Mouse (Mus musculus): ENCODE data around the gene Grid1.

The Grid1 gene

DNA sequence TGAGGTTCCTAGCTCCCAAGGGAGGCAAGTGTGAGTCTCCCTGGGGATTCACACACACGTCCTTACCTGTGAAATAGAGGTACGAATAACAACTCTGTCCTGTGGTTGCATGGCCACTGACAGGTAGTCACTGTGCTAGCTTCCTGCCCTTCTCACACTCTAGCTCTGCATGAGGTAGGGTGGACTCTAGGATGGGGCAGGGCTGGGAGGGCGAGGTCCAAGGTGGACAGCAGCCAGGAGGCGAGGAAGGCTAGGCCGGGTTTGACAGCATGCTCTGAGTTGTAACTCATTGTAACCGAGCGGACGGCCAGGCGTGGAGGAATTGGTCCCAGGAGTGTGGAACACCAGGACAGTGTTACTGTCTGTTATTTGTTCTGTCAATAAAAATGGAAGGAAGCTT, 101.4 kb downstream of the Grid1 start:
- DNase-seq, result no peak

DNA sequence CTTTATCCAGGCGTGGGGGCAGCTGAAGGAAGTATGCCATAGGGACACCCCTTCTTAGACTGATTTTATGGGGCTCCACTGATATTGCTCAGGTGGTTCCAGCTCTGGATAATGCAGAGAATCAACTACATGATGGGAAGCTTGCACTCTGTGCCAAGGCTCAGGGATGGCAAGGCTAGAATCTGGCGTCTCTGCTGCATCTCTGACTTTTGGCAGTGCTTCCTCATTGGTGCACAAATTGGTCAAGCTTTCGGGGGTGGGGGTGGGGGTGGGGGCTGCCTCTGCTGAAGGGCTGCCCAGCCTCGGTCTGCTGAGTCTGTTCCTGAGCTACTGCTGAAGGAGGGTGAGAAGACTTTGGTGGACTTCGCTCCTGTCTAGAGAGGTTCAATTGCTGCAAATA, 105.1 kb downstream of the Grid1 start:
- no peak for DNase-seq

DNA sequence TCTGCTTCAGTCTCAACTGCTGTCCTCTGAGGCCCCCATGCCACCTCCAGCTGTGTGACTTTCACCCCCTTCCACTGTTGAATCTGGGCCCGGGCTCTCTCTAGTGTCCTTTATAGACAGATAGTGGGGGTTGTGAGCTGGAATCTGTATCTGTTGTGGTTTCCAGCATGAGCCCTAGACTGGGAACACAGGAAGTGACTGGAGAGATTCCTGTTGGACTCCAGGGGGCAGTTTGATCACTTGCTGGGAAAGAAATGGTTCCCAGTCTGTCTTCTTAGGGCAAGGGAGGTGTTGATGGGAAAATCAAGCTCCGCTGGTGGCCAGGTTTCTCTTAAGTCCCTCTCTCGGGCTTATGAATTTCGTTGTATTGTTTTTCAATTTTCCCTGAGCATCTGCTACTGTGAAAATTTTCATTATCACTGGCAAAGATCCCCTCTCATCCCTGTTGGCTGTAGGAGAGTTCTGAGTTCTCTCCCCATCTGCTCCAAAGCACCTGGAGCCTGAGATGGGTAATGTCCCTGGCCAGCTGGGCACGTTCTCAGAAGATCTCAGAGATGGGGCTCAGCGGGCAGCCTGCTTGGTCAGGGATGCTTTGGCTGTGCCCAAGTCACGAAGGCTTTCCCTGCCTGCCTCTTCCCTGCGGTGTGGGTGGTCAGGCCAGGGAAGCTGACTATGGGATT, 110.3 kb downstream of the Grid1 start:
- peak; percentile 54 for DNase-seq

DNA sequence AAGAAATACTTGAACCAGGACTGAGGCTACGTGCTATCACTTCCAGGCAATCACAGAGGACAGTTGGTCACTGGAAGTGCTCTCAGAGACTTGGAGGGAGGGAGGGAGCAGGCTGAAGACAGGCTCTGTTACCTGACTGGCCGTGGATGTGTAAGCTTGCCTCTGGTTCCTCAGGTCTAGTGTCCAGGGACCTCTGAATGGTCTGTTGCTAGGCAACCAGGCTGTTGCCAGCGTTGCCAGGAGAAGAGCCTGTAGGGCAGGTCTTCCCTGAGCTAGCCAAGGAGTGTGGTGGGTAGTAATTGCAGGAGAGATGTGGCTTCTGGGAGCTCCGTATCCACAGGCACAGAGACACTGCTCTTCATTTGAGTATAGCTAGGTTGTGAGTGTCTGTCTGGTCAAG, 113.3 kb downstream of the Grid1 start:
- DNase-seq, result no peak

DNA sequence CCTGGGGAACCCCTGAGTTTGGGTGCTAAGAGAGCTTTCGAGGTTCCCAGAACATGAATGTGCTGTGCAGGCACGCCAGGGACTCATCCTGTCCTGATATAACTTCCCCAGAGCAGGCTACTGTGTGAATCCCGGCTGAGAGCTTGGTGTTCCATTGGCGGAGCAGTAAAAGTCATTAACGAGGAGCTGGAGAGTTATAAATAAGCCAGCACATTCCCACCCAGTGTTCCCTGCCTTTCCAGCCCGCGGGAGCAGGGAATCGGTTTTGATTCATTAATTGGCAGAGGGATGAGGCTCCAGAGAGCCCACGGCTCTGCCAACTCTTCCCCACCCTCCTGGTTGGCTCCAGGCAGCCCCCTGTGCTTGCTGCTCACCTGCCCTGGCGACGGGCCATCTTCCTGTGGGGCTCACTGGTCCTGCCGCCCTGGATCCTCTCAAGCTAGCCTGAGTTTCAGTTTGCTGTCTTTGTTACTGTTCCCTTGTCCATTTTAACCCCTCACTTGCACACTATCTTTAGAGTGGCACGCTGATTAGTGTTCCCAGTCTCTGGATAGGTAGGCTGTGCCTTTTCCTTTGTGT, 116.4 kb downstream of the Grid1 start:
- no peak for DNase-seq

DNA sequence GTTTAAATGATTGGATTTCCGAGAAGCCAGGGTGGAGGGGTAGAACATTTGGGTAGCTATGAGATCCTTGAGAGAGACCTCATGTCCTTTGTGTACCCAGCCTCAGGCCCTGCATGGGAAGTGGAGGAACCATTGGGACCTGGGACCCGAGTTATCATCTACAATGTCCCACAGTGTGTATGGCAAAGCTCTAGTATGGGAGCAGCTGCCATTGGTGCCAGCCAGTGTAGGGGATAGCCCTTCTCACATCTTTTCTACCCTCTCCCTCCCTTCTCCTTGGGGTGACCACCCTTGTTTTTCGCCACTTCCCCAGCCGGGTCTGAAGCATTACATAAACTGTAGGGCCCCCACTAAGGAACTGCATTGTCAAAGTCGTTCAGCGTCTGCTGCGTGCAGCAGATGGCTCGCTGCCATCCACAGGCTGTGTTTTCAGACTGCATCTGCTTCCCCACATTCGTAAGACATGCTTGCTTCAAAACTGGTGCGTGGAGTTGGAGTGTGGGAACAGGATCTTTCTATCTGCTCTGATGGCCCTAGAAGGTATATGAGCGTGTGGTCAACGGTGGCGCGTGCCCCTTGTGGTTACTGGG, 124.6 kb downstream of the Grid1 start:
- DNase-seq, result no peak

DNA sequence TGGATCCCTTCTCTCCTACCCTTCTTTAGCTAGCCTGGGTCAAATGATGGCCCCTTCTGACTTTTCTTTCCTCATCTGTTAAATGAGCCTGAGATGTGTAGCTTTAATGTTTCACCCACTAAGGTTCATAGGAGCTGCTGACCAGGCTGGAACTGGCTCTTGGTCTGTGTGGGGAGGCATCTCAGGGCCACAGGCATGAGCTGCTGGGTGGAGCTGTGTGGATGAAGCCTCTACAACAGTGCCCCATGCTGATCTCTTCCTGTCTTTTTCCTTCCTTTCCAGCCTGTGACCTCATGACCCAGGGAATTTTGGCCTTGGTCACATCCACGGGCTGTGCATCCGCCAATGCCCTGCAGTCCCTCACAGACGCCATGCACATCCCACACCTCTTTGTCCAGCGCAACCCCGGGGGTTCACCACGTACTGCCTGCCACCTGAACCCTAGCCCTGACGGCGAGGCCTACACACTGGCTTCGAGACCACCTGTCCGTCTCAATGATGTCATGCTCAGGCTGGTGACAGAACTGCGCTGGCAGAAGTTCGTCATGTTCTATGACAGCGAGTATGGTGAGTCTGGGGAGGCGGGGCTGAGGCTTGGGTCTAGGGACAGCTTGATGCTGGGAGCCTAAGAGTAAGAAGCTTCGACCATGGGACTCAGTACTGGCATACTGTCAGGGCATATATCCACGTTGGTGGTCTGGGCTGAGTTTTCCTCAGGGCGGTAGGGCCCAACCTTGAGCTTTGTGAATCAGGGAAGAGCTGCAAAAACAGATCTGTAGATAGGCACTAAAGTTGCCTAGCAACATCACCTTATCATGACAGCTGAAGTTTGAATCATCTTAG, 125.8 kb downstream of the Grid1 start:
- no peak for DNase-seq

DNA sequence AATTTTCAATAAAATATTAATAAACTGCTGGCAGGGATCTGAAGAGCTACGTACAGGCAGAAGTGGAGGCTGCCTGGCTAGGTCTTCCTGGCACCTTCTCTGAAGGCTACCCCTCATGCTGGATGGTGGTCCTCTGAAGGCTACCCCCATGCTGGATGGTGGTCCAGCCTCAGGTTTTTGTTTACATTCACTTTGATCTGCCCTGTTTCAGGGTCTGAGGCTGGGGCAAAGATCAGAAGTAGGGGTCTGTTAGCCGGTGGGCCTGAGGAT, 126.3 kb downstream of the Grid1 start:
- DNase-seq, result no peak

DNA sequence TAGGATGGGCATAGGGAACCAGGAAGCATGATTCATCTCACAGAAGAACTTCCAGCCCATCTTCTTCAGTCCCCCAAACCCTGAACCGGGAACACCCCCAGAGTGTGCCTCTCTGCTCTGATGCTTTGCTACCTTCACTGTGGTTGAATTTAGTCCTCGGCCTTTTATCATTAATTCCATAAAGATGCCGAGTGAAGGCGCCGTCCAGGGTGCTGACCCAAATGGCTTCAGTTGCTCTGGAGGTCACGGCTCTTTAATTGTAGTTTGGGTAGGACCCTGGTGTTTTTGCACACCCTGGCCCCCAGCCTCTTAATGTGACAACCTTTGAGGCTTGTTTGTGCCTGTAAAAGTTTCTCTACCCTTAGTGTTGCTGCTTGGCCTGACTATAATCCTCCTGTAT, 128.3 kb downstream of the Grid1 start:
- DNase-seq, result no peak

DNA sequence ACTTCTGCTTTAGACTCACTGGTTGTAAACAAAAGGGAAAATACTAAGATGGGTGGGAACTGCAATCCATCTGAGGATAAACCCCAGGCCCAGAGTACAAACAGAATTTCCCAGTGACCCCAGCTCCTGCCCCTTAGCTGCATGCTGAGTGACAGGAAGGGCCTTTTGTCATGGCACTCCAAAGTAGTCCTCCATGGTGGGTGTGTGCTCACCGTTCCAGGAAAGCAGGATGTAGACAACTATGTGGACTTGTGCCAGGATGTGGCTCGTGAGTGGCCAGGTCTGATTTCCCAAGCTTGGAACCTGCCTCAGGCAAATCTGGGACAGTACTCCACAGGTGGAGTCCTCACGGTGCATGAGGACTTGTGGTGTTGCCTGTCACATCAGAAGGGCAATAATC, 132.4 kb downstream of the Grid1 start:
- no peak for DNase-seq

DNA sequence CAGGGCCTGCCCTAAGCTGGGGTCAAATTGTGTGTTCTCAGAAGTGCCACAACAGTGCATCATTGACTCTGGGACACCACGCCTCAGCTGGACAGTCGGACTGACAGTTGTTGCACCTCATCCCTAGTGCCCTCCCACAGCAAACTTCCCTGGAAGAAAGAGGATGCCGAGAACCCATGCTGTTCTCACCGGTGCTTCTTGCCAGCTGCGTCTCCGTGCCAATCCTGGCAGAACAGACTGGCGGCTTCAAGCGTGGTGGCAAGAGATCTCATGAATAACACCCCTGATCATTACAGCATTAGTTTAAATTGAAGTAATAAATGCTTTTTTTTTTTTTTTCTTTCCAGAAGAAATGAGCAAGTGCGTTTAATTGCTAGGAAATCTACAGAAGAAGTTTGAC, 133.7 kb downstream of the Grid1 start:
- DNase-seq, result no peak

DNA sequence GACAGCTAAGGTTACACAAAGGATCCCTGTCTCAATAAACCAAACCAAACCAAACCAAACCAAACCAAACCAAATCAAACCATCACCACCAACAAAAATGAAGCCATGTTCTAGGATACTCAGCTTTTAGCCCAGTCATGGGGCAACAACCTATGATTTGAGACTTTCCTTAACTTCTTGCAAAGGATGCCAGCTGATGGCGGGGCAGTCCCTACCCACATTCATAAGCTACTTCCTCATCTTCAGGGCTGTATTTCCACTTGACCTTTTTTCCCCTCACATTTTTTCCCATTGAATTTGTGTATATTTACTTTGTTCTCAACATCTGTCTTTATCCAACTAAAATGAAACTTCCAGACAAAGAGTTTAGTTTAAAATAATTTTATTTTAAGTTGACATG, 135.8 kb downstream of the Grid1 start:
- no peak for DNase-seq

DNA sequence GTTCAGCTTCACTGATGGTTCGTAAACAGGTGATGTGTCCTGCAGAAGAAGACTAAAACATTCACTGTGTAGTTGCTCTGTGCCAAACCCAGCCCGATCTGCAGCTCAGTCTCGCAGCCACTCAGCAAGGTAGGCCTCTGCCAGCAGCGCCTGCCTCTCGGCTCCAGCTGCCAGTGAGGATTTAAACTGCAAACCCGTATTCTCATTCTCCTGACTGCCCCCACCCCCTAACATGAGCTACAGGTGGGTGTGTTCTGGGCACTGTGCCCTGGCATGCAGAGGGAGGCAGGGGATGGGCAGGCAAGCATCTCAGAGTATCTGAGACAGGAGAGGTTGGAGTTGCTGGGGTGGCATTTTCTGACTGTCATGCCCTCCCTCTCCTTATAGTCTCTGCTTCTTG, 140.3 kb downstream of the Grid1 start:
- no peak for DNase-seq

DNA sequence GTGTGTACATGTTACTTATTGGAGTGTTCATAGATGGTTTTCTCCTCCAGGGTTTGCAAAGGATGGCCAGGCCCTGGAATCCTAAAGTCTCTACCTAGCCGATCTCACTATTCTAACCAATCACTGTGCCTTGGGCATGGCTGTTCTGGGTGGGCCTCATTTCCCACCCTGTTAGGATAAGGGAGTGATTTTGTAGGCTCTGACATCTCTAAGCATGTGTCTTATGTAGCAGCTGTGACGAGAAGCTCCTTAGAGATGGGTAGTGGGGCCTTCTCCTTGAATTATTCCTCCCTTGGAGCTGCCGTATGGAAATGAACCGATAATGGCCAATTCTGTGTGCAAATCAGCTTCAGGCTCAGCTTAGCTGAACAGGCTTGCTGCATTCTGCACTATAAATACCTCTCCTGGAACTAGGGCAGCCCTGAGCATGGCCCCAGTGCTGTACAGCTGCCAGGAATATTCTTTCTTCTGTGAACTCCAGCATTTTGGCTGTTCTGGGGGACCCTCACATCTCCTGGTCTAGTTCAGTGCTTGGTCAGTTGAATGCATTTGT, 143.8 kb downstream of the Grid1 start:
- no peak for DNase-seq

DNA sequence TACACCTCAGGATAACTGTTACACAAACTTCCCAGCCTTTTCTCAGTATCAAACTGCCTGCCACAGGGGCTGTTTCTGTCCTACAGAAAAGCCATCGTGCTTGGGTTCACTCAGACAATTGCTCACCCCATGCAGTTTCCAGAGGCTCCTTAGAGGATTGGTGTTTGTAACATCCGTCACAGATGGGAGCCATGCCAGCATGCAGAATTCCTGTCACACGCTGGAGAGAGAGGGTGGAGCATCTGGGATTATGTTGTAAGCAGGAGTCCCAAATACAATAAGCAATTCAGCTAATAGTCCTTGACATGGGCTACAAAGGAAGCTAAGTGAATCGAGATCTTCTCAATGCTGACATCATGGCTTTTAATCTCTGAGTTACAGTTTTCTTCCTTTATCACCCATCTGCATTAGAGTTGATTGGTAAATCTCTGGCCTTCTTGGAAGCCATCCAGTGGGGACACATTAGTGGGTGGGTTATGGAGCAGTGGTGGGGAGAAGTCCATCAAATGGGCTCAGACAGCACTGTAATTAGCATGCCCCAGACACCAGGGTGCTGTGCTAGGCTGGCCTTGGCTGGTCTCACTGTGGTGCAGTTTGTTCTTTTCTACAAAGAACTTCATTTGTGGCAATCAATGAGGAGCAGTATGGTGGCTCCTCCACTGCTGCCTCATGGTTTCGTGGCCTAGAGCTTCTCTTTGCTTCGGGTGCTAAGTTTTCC, 149.4 kb downstream of the Grid1 start:
- no peak for DNase-seq

DNA sequence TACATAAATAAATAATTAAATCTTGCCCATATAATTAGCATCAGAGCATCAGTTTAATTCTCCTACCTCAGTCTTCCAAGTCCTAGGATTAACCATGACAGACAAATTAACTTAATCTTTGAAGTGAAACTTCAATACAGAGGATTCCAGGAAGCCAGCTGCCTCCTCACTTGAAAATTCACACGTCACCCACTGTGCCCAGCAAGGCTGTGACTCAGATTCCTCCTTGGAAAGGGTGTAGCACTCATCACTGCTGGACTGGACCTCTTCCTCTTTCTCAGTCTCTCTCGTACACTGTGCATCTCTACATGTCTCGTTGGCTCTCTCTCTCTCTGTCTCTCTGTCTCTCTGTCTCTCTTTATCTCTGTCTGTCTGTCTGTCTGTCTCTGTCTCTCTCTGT, 153.0 kb downstream of the Grid1 start:
- DNase-seq, result no peak

DNA sequence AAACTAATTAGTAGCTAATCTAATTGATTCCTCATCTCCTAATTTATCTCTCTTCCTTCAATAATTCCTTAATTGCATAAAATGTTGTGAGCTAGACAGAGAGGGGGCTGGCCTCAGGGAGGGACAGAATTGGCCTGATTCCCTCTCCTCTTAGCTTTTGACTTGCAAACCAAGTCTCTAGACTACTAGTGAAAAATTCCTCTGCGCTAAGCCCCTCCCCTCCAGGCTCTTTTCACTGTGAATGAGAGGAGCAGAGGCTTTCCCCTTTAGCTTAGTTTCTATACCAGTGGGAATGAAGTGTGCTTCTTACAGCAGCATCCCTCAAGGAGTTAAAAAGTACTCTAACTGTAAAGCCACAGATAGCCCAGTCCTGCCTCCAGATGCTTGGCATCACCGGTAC, 160.8 kb downstream of the Grid1 start:
- no peak for DNase-seq

DNA sequence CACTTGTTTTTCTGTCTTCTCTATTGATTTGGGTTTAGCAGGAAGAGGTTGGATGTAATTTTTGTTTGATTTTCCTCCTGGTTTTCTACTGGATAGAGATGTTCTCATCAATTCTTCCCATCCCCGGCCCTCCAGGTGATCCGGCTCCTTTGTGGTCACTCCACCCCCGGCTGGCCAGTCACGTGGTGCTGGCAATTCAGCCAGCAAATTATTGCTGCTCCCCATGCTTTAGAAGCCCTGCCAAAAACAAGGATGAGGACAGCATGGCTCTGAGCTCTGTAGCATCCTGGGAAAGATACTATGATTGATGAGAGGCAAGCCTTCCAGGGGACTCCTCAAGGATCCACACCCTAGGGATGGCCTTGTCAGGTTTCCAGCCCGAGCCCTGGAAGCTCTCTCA, 169.2 kb downstream of the Grid1 start:
- no peak for DNase-seq

DNA sequence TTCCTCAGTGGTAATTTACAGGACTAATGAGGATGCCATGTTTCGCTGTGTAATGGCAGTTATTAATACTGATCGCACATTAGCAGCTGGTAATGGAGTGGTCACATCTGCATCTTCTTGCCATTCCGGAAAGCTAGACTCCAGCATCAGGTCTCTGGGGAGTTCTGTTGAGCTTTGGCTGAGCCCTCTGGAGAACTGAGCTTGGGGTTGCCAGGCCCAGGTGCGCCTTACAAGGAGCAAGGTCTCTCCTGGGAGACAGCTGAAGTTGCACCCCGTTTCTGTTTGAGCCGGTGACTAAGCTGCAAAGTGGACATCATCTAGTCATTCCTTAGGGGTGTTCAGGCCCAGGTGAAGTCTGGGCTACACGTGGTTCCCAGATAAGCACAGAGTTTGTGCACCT, 186.8 kb downstream of the Grid1 start:
- DNase-seq, result no peak

DNA sequence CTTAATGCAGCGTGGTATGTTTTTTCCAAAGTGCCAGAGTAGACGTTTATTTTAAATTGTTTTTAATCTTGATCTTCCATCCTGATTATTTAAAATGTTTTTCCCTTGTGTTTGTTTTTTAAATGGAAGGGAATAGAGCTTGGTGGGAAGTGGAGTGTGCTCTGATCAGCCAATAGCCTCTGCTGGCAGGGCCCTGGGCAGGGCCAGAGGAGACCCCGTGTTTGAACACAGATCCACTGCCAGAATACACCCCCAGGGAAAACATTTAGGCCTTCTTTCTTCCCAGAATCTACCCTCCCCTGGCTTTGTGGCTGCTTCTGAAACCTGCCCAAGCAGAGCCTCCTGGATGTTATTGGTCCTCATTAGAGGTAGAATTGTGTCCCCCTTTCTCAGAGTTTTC, 188.8 kb downstream of the Grid1 start:
- DNase-seq, result no peak

DNA sequence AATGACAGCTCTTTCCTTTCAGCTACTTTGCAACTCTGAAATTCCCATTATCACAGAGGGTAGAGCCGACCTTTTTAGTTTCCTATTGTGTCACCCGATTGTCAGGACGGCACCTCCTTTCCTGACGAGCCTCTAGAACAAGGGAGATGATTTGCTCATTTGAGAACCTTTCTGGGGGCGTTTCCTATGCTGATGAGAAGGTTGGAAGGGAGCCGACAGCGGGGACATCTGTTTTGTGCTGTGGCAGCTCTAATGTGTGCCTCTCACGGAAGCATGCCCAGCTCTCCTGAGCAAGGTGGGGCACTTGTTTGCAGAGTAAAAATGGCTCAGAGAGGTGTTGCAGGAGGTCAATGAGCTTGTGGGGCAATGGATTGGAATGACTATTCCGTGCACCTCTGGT, 189.2 kb downstream of the Grid1 start:
- no peak for DNase-seq

DNA sequence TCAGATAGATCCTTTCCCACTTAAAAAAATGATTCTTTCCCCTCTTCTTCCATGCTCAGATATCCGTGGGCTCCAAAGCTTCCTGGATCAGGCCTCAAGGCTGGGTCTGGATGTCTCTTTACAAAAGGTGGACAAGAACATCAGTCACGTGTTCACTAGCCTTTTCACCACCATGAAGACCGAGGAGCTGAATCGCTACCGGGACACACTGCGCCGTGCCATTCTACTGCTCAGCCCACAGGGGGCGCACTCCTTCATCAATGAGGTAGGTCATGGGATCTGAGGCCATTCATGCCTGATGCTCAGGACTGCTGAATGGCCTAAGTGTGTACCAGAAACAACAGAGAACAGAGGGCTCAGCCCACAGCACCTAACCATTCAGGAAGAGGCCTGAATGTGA, 206.8 kb downstream of the Grid1 start:
- no peak for DNase-seq

DNA sequence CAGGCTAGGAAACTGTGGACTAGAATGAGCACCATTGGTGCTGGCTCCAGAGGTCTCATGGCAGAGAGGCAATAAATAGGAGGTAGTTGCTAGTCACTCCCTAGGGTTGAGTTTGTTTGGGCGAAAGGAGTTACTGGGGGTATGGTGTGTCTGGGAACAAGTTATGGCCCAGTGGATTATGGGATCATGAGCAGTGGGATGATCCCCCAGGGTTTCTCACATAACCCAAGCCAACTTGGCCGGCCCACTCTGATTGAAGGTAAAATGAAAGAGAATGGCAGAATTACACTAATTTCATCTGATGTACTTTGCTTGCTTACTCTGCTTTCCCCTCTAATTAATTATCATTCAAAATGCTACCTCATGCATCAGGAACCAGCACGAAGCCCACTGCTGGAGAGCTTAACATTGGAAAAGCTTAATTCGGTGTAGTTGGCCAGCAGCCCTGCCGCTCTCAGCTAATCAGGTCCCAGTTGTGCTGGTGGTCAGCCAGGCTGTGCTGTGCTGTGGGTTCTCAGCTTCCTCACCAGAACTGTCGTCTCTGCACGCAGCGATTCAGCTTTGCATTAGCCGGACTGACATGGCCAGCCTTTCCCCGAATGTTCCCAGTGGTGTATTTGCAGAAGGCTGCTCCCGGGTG, 207.7 kb downstream of the Grid1 start:
- no peak for DNase-seq

Measured in cerebellum, adult 11-12 months (tissue).